Mouse (Mus musculus): ENCODE measurements at regions not wholly inside any gene's neighbourhood (a gene's known extent, or its start where the extent isn't known, plus 50 kb on each side); places are given as distances from the start of the nearest gene placed in this dataset.

GRCm38 (mm10) chr14:58581806-58582205 lies 511.5 kb downstream of the Fgf9 start:
- no peak for TF ChIP-seq CTCF (IDR thresholded peaks at IDR 0.05; ENCODE audit: low read depth)
- TF ChIP-seq EP300 (IDR thresholded peaks at IDR 0.05; ENCODE audit: low read depth): no peak

Data from heart, postnatal 0 days (tissue).